Mouse (Mus musculus): ENCODE measurements at regions not wholly inside any gene's neighbourhood (a gene's known extent, or its start where the extent isn't known, plus 50 kb on each side); places are given as distances from the start of the nearest gene placed in this dataset.

DNA sequence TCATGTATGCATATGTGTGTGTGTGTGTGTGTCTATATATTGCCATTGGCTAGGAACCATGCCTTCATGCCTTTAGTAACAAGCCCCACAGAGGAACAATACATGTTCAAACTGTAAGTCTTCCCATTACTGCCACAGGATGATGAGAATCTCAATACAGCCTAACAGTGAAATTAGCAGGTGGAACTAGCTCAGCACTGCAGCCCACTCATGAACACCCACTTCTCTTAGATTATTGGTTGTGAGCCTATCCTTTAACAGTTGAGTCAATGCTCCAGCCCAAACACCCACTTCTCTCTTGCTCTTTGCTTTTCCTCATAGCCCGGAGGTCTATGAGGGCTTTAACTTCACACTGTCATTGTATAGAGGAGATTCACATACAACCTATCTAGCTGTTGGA is 287.5 kb upstream of the Plxna2 start:
- no peak for DNase-seq

DNA sequence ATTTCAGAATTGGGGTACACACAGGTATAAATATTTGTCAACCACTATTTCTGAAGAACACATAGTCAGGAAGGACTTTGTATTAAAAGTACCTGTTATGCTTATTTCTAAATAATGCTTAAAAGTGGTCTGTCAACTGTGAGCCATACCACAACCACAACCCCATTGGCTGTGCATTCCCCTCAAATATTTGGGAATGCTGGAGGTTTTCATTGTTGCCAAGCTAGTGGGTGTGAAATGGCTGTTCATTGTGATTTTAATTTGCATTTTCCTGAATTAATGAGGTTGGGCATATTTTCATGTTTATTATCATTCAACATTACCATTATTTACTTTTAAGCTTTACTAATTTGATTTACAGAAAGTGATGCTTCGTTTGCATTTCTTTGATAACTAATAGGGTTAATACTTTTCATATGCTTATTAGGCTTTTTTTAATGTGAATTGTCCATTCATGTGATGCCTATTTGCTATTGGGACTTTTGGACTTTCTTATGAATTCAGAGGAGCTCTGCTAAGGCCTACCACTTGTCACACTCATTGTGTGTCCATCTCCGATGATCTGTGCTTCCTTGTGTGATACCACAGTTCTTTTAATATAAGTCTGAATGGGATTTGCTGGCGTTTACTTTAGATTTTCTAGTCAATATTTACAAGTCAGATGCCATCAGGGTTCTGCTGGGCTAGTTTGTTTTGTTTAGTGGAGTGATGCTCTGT is 297.5 kb upstream of the Plxna2 start:
- DNase-seq, result no peak

DNA sequence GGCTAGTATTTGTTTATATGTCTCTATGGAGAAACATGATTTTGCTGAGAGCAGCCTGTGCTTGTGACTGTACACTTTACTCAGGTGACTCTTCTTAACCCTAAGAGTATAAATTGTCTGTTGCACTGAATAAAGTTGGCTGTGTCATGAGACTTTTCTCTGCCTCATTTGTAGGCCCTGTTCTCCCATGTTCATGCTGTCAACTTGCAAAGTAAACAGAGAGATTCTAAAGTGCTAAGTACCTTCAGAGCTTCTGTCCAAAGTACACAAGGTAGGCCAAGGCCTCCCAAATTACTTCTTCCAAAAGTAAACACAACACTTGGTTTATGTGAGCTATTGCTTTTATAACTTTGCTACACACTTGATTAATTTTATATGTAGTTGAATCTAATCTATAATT is 299.7 kb upstream of the Plxna2 start:
- DNase-seq, result no peak

DNA sequence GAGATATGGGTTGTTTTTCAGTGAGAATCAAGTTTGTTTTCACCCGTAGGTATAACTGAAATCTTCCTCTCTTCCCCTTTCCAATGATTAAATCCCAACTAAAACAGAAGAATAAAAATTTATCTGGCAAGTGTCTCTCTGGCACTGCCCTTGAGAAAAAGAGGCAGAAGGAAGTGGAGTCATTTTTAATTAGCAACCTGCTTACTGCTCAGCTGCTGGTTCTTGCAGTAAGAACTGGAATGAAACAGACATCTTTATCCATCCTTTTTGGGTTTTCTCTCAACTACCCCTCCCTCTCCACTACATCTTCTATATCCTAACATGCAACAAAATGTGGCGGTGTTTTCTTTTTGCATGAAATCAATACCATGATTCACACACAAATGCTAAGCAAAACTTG is 302.4 kb upstream of the Plxna2 start:
- DNase-seq, result no peak

GRCm38 (mm10) chr1:194310373-194310772 is 307.6 kb upstream of the Plxna2 start:
- no peak for DNase-seq

DNA sequence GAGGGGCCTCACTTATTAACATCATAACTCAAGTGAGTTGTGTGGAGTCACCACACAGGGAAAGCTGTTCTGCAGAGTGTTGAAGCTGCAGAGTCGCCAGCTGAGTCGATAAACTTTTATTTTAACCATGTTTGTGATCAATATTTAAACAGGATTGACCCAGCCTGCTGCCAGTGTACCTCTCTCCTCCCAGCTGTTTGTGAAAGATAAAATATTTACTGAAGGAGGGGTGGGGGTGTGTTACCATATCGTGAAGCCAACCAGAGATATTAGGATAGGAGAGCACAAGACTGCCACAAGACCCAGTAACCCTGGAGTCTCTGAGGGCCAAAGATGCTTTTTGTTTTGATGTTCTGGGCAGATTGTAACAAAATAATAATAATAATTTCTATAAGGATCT is 309.4 kb upstream of the Plxna2 start:
- DNase-seq, result no peak

DNA sequence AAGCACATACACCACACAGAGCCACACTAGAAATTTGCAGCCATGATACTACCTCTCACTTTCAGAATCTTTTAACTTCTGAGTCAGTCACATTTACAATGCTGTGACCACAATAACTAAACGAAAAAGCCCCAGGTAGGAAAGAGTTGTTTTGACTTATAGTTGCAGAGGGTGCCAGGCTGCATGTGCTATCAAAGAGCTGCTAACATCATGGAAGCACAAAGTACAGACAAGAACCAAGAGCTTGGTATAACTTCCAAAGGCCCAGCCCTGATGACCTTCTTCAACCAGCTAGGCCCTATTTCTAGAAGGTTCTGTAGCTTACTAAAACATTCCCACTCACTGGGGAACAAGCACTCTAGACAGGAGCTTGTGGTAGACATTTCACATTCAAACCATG is 314.1 kb upstream of the Plxna2 start:
- DNase-seq, result no peak

GRCm38 (mm10) chr1:194302775-194303174 is 315.2 kb upstream of the Plxna2 start:
- no peak for DNase-seq

GRCm38 (mm10) chr1:194281941-194282340 is 336.1 kb upstream of the Plxna2 start:
- peak; percentile 3 for DNase-seq

GRCm38 (mm10) chr1:194268028-194268427 is 350.0 kb upstream of the Plxna2 start:
- DNase-seq, result no peak

GRCm38 (mm10) chr1:194262374-194262773 is 355.6 kb upstream of the Plxna2 start:
- DNase-seq, result no peak

GRCm38 (mm10) chr1:194259957-194260356 is 358.1 kb upstream of the Plxna2 start:
- no peak for DNase-seq

DNA sequence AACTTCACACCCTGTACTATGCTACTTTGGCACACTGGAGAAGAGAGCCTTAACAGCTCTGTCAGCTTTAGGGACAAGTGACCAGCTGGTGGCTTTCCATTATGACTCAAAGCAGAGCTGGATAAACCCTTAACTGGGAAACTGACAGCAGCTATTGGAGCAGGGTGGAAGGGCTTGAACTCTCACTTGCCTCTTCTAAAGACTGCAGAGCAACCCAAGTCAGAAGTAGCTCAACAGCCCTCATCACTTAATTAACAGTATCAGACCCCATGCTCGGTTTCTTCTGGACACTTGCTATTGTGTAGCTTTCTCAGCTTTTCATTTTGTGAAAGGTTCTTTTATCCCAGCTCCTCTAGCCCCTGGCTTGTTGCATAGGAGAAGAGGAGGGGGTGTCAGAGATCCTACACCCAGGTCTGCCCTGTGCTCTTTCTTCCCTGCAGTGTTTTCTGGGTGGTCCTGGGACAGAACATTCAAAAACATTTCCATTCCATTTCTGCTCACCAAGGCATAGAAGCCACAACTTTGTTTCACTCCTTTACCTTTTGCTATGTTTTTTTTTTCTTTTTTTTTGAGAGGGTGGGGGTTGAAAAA is 373.1 kb upstream of the Plxna2 start:
- no peak for DNase-seq

DNA sequence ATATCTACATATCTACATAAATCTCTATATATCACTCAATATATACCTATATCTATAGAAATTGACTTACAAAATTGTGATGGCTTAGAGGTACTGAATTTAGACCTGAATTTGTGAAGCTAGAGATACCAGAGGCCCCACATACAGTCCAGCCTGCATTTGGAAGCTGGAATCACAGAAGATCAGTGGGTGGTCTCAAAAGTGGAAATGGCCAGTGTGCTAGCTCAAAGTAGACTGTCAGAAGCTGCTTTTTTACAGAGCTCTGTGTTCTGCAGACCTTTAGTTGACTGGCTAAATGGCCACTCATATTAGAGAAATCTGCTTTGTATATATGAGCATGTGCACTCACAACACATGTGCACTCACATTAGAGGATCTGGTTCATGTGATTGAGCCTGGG is 376.9 kb upstream of the Plxna2 start:
- no peak for DNase-seq

- DNase-seq, result peak; percentile 5
Measured at GRCm38 (mm10) chr1:194231206-194231605, 386.8 kb upstream of the Plxna2 start.

GRCm38 (mm10) chr1:194226550-194227160 is 391.4 kb upstream of the Plxna2 start:
- no peak for DNase-seq

DNA sequence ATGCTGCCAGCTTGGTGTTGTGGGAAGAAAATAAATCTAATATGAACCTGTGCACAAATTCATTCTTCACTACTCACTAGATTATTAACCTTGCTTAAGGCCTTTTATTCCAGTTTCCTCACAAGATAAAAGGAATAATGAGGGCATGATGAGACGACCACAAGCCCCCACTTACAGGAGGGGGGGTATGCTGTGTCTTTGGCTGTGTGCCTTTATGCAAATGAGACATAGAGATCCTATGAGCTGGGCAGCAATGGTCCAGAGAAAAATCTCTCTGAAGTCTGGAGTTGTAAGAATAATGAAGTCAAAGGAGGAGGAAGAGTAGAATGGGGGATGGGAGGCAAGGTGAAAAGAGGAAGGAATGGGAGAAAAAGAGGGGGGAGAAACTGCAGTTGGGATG is 392.2 kb upstream of the Plxna2 start:
- no peak for DNase-seq

- DNase-seq, result no peak
Measured at GRCm38 (mm10) chr1:194224046-194224445, 394.0 kb upstream of the Plxna2 start.

DNA sequence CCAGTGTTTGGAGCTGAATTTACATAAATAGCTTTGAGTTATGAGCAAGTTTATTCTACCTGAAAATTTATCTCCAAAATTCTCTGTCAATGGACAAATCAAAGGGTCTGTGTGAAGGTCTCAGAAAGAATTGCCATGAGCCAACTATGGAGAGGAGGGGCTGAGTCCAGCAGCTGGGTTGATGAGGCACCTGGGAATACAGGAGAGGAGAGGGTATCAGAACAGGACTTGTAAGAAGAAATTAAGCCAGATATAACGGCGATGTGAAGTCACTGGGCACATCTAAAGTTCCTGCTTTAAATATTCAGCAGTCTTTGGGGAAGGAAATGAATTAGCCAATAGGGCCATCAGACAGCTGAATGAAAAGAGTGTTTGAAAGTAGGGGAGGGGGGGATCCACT is 394.4 kb upstream of the Plxna2 start:
- DNase-seq, result no peak

- peak; percentile 83 for DNase-seq
Measured at GRCm38 (mm10) chr1:194223015-194223414, 395.0 kb upstream of the Plxna2 start.

DNA sequence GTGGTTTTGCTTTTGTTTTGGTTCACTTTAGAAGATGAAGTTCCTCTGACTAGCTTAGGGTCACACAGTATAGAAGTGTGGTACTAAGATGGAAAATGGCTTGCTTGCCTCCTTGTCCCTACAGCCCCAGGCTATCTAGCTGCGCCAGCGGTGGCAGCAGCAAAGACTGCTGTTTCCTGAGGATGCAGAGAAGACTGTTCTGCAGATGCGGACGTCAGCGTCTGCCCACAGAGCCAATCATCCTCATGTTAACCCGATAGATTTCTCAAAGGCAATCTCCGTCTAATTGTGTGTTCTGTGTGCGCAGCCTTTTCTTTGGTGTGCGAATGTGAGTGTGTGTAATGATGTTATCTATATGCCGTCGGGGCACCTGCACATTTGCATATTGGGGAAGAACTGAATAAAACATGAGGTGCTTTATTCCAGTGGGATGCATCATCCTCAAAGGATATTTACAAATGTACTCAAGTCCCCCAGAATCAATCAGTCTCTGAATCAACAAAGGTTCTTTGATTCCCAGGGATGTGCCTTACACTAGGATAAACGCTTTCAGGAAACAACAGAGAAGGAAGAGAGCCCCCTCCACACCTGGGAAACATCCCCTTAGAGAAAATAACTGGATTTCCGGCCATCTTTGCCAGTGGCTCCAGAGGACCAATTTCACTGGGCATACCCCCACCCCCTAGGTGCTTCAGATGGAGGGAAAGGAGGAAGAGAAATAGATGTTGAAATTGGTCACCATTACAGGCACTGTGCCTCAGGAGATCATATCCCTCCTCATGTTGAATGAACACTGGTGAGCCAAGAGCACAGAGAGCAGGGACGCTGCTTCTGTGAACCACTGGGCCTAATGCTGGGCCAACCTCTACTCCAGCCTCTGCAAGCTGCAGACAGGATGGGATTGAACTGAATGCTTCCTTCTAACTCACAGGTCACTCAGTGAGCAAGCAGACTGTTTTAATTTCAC is 409.7 kb upstream of the Plxna2 start:
- no peak for DNase-seq

DNA sequence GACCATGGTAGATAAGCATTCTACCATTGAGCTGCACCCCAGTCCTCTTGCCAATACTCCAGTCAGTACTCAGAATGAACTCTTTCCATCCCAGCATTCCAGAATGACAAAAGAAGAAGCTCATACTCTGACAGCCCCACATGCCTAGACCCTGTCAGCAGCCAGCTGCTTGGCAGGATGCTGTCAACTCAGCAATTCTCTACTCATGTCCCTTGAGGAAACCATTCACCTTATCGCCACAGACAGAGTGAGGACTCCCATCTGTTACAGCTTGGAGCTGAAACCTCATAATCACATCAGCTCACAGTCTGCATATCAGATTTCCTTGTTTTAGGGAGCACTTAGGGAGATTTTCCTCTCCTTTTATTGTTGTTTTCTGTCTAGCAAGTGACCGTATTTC is 420.5 kb upstream of the Plxna2 start:
- no peak for DNase-seq

DNA sequence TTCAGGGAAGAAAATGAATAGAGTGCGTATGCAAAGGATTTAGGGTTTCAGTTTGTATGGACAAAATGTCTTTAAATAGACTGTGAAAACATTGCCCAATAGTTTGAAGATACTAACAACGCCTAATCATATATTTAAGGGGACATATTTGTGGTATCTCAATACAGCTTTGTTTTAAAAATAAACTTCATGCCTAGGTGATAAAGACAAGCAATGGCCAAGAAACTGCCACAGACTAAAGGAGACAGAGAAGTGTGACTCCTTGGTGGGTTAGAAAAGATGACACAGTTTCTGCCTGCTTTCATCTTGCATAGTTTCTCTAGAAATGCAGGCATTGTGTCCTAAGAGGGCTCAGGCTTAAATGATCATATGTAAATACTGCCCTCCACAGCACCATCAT is 435.7 kb upstream of the Plxna2 start:
- DNase-seq, result no peak
